Mouse (Mus musculus): ENCODE data around the gene Fam160b1.

- TF ChIP-seq CTCF (IDR thresholded peaks at IDR 0.05; ENCODE audit: low read depth) (no peak), EP300 (IDR thresholded peaks at IDR 0.05; ENCODE audit: low read depth) (no peak)
Measured at GRCm38 (mm10) chr19:57366626-57367025, 6.1 kb downstream of the Fam160b1 start.
